Mouse (Mus musculus) kidney, embryonic 15.5 days (tissue): Measurements from ENCODE around the gene Theg. TPM values are rescaled to one million over a fixed set of nuclear protein-coding genes. Genes with fewer than 3 reads are reported as not detected.
A peak's percentile ranks its signal among the peaks of the same experiment; 100 is the strongest.

Source experiments
- ATAC-seq: fragments of 200-750 bp; cut with Nextera tagmentation; replicated peaks from 2 replicates; pipeline ENCODE4 v1.8.0; 2017; ENCODE audit warnings: moderate TSS enrichment; ENCODE audit not compliant: low FRiP score
- H3K27ac ChIP-seq: fragments of 300-500 bp; sonication (generic); 2 replicates; pipeline ENCODE4 v1.5.1; 2015; ENCODE audit warnings: mild to moderate bottlenecking, inconsistent platforms
- H3K27me3 ChIP-seq: fragments of 300-500 bp; sonication (generic); 2 replicates; pipeline ENCODE4 v1.6.1; 2015; ENCODE audit warnings: inconsistent platforms
- H3K36me3 ChIP-seq: fragments of 300-500 bp; sonication (generic); 2 replicates; pipeline ENCODE4 v1.6.1; 2015; ENCODE audit warnings: inconsistent platforms
- H3K4me1 ChIP-seq: fragments of 300-500 bp; sonication (generic); 2 replicates; pipeline ENCODE4 v1.6.1; 2015; ENCODE audit warnings: inconsistent platforms
- H3K4me2 ChIP-seq: fragments of 300-500 bp; sonication (generic); 2 replicates; pipeline ENCODE4 v1.6.1; 2015; ENCODE audit warnings: moderate library complexity, mild to moderate bottlenecking, inconsistent platforms
- H3K4me3 ChIP-seq: fragments of 300-500 bp; sonication (generic); replicated peaks from 2 replicates; pipeline ENCODE4 v1.5.1; 2015; ENCODE audit warnings: mild to moderate bottlenecking, inconsistent platforms
- H3K9ac ChIP-seq: fragments of 300-500 bp; sonication (generic); 2 replicates; pipeline ENCODE4 v1.6.1; 2015; ENCODE audit warnings: mild to moderate bottlenecking, inconsistent platforms
- H3K9me3 ChIP-seq: fragments of 300-500 bp; sonication (generic); replicated peaks from 2 replicates; pipeline ENCODE4 v1.6.1; 2016; ENCODE audit warnings: inconsistent platforms
- WGBS: fragments of 180-500 bp; shearing (Covaris S2); methylation state at CpG from one replicate; pipeline ENCODE4 v1.1.7; 2015; ENCODE audit warnings: mixed read lengths; 5-methylcytosine and 5-hydroxymethylcytosine counted together
- polyA plus RNA-seq: library from polyadenylated mRNA; unstranded; fragments of >200 nt; fragmentation: Nextera tagmentation; extraction: Ambion mirVana; gene quantifications from 2 replicates; pipeline ENCODE4 v1.2.1, GENCODE M21; 2015

Gene Theg
- not detected in 2 replicates for polyA plus RNA-seq

DNA sequence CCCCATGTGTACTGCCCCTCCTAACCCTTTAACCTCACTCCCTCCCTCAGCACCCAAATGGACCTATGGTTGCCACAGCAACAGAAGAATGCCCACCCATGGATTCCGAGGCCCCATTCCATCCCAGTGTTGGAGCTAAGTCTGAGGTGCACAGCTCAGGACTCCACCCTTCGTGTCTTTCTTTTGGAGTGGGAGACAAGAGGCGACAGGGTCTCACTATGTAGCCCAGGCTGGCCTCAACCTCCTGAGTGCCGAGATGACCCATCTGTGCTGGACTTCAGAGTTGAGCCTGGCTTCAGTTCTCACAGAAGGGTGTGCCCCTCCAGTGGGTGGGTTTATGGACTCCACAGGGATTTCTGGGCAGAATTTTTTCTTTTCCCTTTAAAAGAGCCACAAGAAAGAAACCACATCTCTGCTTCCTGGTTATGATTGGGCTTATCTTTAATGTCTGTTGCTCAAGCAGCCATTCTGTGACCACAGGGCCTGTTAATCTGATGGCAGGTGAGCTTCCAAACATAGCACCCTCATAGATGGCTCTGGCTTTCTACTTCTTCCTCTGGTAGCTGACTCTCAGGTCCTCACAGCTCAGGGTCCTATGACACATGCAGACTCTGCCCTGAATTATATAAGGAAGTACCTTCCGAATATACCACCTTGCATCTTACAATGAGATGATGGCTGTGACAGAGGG lies at the start of gene Theg:
TSS of gene Theg (minus strand) at position 271 of the 691 bp plus-strand sequence.
- 79% methylated on average over 5 of the region's 5 CpGs for WGBS
- Histone ChIP-seq H3K9me3 (no peaks in the 10 kb centered on the region), H3K36me3 (no peaks in the 10 kb centered on the region), H3K27me3 (no peaks in the 10 kb centered on the region), H3K4me2 (no peak within 1 kb of the TSS), H3K27ac (no peak within 1 kb of the TSS), H3K9ac (no peak within 1 kb of the TSS), H3K4me1 (no peaks in the 10 kb centered on the region), H3K4me3 (no peak within 1 kb of the TSS)
- ATAC-seq = no peak

- no peak overlapping the region for H3K9ac ChIP-seq
- no peaks in the 10 kb centered on the region for H3K36me3 ChIP-seq
- H3K4me2 ChIP-seq = peak overlapping the region; percentile 89; the same call in 1 of the 2 replicates
- no peak overlapping the region for H3K4me3 ChIP-seq
- peaks cover 25% of the 10 kb centered on the region for H3K27me3 ChIP-seq
- H3K9me3 ChIP-seq = no peaks in the 10 kb centered on the region
- H3K27ac ChIP-seq = no peak overlapping the region
- 81% methylated on average over 8 of the region's 8 CpGs for WGBS
- ATAC-seq = no peak
- H3K4me1 ChIP-seq = peaks cover 50% of the 10 kb centered on the region
Observed at GRCm38 (mm10) chr10:79636287-79636686, 49.2 kb upstream of the Theg start.

- H3K9ac ChIP-seq = 0 out of 2 replicates have a peak overlapping the region, but pooled peaks have one; percentile 5
- peaks cover 4% of the 10 kb centered on the region; the same call in 1 of the 2 replicates for H3K27me3 ChIP-seq
- WGBS = 54% methylated on average over 17 of the region's 17 CpGs
- H3K4me2 ChIP-seq = 0 out of 2 replicates have a peak overlapping the region, but pooled peaks have one; percentile 9
- 0 out of 2 replicates have a peak, but pooled peaks have one; percentile 12 for ATAC-seq
- peak overlapping the region; percentile 57 for H3K27ac ChIP-seq
- H3K9me3 ChIP-seq = no peaks in the 10 kb centered on the region
- no peaks in the 10 kb centered on the region for H3K36me3 ChIP-seq
- H3K4me1 ChIP-seq = peaks cover 36% of the 10 kb centered on the region
- no peak overlapping the region for H3K4me3 ChIP-seq
Observed at GRCm38 (mm10) chr10:79633006-79633777, 46.1 kb upstream of the Theg start.

DNA sequence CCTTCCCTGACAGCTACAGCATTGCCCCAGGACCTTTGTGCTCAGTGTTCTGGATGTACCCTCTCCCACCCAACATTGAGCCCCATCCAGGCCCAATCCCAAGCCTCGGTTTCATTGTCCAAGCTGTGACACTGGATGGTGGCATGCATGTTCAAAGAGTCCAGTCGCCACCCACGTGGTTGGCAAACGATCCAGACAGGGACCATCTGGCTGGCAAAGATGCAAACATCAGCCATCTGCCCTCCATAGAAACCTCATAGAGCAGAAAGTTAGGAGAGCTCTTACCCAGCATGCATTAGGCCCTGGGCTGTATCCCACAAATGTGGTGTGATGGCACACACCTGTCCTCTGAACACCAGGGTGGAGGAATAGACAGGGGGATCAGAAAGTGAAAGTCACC lies 44.3 kb upstream of the Theg start:
- Histone ChIP-seq H3K4me2 (no peak overlapping the region), H3K4me3 (no peak overlapping the region), H3K36me3 (no peaks in the 10 kb centered on the region), H3K27me3 (no peaks in the 10 kb centered on the region), H3K9me3 (no peaks in the 10 kb centered on the region), H3K9ac (no peak overlapping the region), H3K4me1 (peaks cover 21% of the 10 kb centered on the region), H3K27ac (no peak overlapping the region)
- no peak for ATAC-seq
- WGBS = 69% methylated on average over 4 of the region's 4 CpGs

GRCm38 (mm10) chr10:79628377-79628776 lies 41.2 kb upstream of the Theg start:
- ATAC-seq = no peak
- no peak overlapping the region for H3K9ac ChIP-seq
- no peak overlapping the region for H3K4me2 ChIP-seq
- H3K36me3 ChIP-seq = no peaks in the 10 kb centered on the region
- H3K27ac ChIP-seq = no peak overlapping the region
- H3K4me1 ChIP-seq = peaks cover 7% of the 10 kb centered on the region
- no peaks in the 10 kb centered on the region for H3K27me3 ChIP-seq
- H3K4me3 ChIP-seq = no peak overlapping the region
- H3K9me3 ChIP-seq = no peaks in the 10 kb centered on the region
- WGBS = 87% methylated on average over 5 of the region's 5 CpGs

GRCm38 (mm10) chr10:79626156-79626555 lies 39.0 kb upstream of the Theg start:
- Histone ChIP-seq H3K27me3 (no peaks in the 10 kb centered on the region), H3K4me2 (no peak overlapping the region), H3K4me3 (no peak overlapping the region), H3K27ac (no peak overlapping the region), H3K36me3 (no peaks in the 10 kb centered on the region), H3K9me3 (no peaks in the 10 kb centered on the region), H3K4me1 (no peaks in the 10 kb centered on the region), H3K9ac (no peak overlapping the region)
- WGBS = 76% methylated on average over 10 of the region's 10 CpGs
- no peak for ATAC-seq

GRCm38 (mm10) chr10:79625398-79625797 lies 38.3 kb upstream of the Theg start:
- Histone ChIP-seq H3K27me3 (no peaks in the 10 kb centered on the region), H3K27ac (no peak overlapping the region), H3K9ac (no peak overlapping the region), H3K4me3 (no peak overlapping the region), H3K4me1 (0 out of 2 replicates have a peak, but pooled peaks cover 2% of the 10 kb centered on the region), H3K36me3 (no peaks in the 10 kb centered on the region), H3K9me3 (no peaks in the 10 kb centered on the region), H3K4me2 (no peak overlapping the region)
- WGBS = 74% methylated on average over 9 of the region's 9 CpGs
- ATAC-seq = no peak

GRCm38 (mm10) chr10:79623950-79624349 lies 36.8 kb upstream of the Theg start:
- WGBS = 70% methylated on average over 12 of the region's 12 CpGs
- Histone ChIP-seq H3K9me3 (no peaks in the 10 kb centered on the region), H3K27me3 (no peaks in the 10 kb centered on the region), H3K27ac (no peak overlapping the region), H3K4me1 (0 out of 2 replicates have a peak, but pooled peaks cover 2% of the 10 kb centered on the region), H3K9ac (no peak overlapping the region), H3K4me3 (no peak overlapping the region), H3K36me3 (no peaks in the 10 kb centered on the region), H3K4me2 (no peak overlapping the region)
- ATAC-seq = no peak

- H3K9ac ChIP-seq = no peak overlapping the region
- H3K4me3 ChIP-seq = no peak overlapping the region
- H3K9me3 ChIP-seq = no peaks in the 10 kb centered on the region
- no peaks in the 10 kb centered on the region for H3K36me3 ChIP-seq
- ATAC-seq = no peak
- peaks cover 34% of the 10 kb centered on the region for H3K27me3 ChIP-seq
- H3K27ac ChIP-seq = no peak overlapping the region
- 87% methylated on average over 5 of the region's 5 CpGs for WGBS
- H3K4me2 ChIP-seq = no peak overlapping the region
- H3K4me1 ChIP-seq = peaks cover 32% of the 10 kb centered on the region
Observed at GRCm38 (mm10) chr10:79616376-79616775, 29.2 kb upstream of the Theg start.

DNA sequence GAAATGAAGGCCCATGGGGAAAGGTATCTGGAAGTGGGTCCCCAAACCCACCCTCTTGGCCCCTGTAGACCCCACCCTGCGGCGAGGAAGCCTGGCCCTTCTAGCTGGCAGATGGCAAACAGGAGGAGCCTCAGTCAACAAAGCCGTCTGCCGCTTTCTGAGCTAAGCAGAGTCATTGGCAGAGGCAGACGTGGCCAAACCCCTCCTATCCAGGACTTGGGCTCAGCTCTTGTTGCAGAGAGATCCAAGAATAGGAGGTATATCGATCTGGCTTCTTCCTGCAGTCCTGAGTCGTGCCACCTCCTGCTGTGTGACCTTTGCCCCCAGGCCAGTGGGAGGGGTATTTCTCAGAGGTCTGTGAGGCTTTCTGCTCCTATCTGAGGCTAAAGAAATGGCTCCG lies 28.7 kb upstream of the Theg start:
- Histone ChIP-seq H3K4me3 (no peak overlapping the region), H3K4me2 (no peak overlapping the region), H3K36me3 (no peaks in the 10 kb centered on the region), H3K9me3 (no peaks in the 10 kb centered on the region), H3K4me1 (peaks cover 33% of the 10 kb centered on the region), H3K27me3 (peaks cover 39% of the 10 kb centered on the region), H3K27ac (no peak overlapping the region), H3K9ac (no peak overlapping the region)
- 14% methylated on average over 8 of the region's 8 CpGs for WGBS
- ATAC-seq = no peak

- H3K4me2 ChIP-seq = peak overlapping the region; percentile 99
- ATAC-seq = no peak; the same call in 1 of the 2 replicates
- H3K9ac ChIP-seq = no peak overlapping the region
- H3K4me3 ChIP-seq = peak overlapping the region; percentile 62
- H3K27me3 ChIP-seq = peaks cover 39% of the 10 kb centered on the region
- no peaks in the 10 kb centered on the region for H3K36me3 ChIP-seq
- WGBS = 86% methylated on average over 1 of the region's 1 CpGs
- H3K27ac ChIP-seq = no peak overlapping the region
- H3K9me3 ChIP-seq = no peaks in the 10 kb centered on the region
- peaks cover 31% of the 10 kb centered on the region for H3K4me1 ChIP-seq
Observed at GRCm38 (mm10) chr10:79614305-79614643, 27.1 kb upstream of the Theg start.

DNA sequence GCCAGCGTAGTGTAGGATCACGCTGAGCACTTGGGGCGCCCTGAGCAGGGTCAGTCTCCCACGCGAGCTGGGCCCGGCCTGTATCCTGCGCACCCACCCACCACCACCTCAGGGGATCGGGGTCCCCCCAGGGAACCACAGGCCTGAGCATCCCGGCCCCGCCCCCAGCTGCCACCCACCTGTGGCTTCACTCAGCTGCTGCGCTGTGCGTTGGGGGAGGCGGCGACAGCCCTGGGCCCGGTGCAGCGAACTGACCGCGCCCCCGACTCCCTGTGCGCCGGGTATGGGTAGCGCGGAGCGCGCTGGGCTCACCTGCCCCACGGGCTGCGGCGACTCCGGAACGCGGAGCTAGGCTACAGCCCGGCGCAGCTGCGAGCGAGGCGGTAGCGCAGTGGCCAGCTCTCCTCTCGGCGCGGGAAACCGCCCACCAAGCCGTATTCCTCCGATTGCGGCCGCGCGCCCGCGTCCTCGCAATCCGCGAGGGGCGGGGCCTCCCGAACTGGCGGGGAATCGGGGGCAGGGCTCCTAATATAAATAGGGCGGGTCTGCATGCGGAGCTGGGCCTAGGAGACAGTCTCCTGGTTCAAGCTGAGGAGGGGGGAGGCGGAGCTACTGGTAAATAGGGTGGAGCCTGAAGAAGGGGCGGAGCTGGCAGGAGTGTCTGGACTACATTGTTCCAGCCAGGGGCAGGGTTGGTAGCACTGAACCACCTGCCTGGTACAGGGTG lies 26.6 kb upstream of the Theg start, which contains the start of gene C2cd4c:
TSS of gene C2cd4c (minus strand) at position 448 of the 727 bp plus-strand sequence.
- Histone ChIP-seq H3K9me3 (no peaks in the 10 kb centered on the region), H3K27me3 (peaks cover 39% of the 10 kb centered on the region), H3K27ac (no peak within 1 kb of the TSS), H3K4me1 (peaks cover 31% of the 10 kb centered on the region), H3K9ac (peak within 1 kb of the TSS; percentile 61), H3K36me3 (no peaks in the 10 kb centered on the region), H3K4me2 (peak within 1 kb of the TSS; percentile 99), H3K4me3 (peak within 1 kb of the TSS; percentile 62)
- WGBS = 1% methylated on average over 60 of the region's 60 CpGs
- ATAC-seq = peak; percentile 90
